Mouse (Mus musculus): ENCODE data around the gene Ndufb10. TPM values are rescaled to one million over a fixed set of nuclear protein-coding genes. Genes with fewer than 3 reads are reported as not detected.

The Ndufb10 gene
- polyA plus RNA-seq, 1 experiment from 2014 or later, result 174 TPM

DNA sequence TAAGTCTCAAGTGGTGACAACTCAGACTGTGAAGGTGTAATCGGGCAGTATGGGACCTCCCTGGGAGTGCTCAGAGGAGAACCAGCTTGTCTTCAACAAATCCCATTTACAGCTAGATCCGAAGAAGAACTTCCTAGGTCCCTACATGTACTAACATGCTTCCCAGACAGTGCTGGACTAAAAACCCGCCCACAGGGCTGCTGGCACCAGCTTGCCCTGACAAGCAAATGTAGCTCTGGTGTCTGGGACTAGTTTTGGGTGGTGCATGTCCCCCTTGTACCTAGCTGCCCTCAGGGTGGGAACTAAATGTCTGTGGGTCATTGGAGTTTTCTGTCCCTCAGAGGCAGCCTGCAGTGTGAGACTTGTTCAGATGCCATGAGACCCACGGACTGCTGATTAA is 27.2 kb upstream of the Ndufb10 start:
- no peaks in the 10 kb centered on the region for H3K36me3 ChIP-seq (ENCODE audit: control insufficient read depth, insufficient read depth)
- no peaks in the 10 kb centered on the region for H3K9me3 ChIP-seq (replicated peaks; ENCODE audit: control insufficient read depth, low read length)
- no peak overlapping the region for H3K27ac ChIP-seq (ENCODE audit: low read length)
- 17% methylated on average over 4 of the region's 4 CpGs for WGBS (ENCODE audit: insufficient replicate concordance)
- peaks cover 11% of the 10 kb centered on the region for H3K4me1 ChIP-seq (ENCODE audit: control insufficient read depth, low read depth, low read length)
- H3K27me3 ChIP-seq (ENCODE audit: control insufficient read depth, insufficient read depth, low read depth, low read length), result peaks cover 63% of the 10 kb centered on the region
- H3K4me3 ChIP-seq (ENCODE audit: low read depth, low read length), result no peak overlapping the region
- no peak overlapping the region for H3K9ac ChIP-seq (ENCODE audit: low read depth, low read length)
- ATAC-seq (ENCODE audit: low read depth), result no peak
- H3K4me2 ChIP-seq (ENCODE audit: low read depth, low read length), result no peak overlapping the region

DNA sequence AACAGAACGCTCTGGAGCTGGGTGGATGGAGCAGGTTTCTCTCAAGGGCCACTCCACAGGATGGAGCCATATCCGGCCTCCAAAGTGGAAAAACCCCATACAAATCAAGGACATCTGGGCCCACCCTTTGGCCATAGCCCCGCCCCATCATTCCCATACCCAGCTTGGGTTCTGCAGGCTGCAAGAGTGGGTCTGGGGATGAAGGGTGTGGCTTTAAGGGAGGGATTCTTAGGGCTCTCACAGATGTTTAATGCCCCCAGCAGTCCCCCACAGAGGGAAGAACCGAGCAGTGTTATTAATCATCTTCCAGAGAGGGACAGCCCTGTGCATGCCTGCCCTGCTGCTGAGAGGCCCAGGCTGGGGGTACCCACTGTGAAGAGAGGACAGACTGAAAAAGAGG is 22.7 kb upstream of the Ndufb10 start:
- H3K4me3 ChIP-seq (ENCODE audit: low read depth, low read length), result no peak overlapping the region
- no peak for ATAC-seq (ENCODE audit: low read depth)

DNA sequence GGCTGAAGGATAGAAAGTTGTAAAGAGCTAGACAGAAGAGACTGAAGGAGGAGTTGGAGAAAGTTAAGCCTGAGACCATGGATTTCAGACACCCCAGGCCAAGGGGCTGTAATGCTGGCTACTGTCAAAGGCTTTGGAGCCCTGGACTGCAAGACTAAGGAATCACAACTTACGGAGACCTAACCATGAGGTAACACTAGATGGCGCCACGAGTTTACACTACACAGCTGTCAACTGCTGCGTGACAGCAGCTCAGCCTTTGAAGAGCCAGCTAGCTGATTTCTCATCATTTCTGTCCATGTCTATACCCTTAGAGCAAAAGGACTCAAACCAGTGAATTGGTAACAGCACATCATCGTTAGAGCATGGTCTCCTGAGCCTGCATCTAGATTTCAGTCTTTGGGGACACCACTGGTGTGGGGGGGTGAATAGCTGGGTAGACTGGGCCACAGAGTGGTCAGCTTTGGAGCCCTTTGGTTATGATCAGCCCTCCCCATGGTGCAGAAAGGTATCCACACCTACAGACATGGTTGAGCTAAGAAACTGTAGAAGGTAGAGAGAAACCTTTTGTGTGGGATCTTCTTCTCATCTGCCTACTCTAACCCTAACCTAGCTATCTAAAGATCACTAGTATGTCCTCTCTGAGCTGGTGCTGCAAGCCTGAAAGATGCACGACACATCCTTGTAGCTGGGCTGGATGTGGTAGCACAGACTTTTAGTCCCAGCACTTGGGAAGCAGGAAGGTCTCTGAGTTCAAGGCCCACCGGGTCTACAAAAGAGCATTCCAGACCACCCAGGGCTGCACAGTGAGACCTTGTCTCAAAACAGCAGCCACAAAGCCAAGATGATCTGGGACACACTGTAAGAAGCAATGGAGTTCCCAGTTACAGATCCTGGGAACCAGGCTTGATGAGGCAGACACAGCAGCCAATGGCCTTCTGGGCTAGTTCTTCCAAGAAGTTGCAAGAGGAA is 21.5 kb upstream of the Ndufb10 start:
- Histone ChIP-seq H3K27me3 (ENCODE audit: control insufficient read depth, insufficient read depth, low read depth, low read length) (peaks cover 15% of the 10 kb centered on the region), H3K36me3 (ENCODE audit: control insufficient read depth, insufficient read depth) (no peaks in the 10 kb centered on the region), H3K9me3 (replicated peaks; ENCODE audit: control insufficient read depth, low read length) (no peaks in the 10 kb centered on the region), H3K27ac (ENCODE audit: low read length) (no peak overlapping the region), H3K4me3 (ENCODE audit: low read depth, low read length) (no peak overlapping the region), H3K9ac (ENCODE audit: low read depth, low read length) (no peak overlapping the region), H3K4me2 (ENCODE audit: low read depth, low read length) (no peak overlapping the region), H3K4me1 (ENCODE audit: control insufficient read depth, low read depth, low read length) (no peaks in the 10 kb centered on the region; the same call in 1 of the 2 replicates)
- WGBS (ENCODE audit: insufficient replicate concordance), result 16% methylated on average over 7 of the region's 7 CpGs
- peak; percentile 48 for ATAC-seq (ENCODE audit: low read depth)

More for the DNA sequence above, 22.7 kb upstream of the Ndufb10 start:
- peaks cover 25% of the 10 kb centered on the region for H3K27me3 ChIP-seq (ENCODE audit: control insufficient read depth, insufficient read depth, low read depth, low read length)
- H3K4me2 ChIP-seq (ENCODE audit: low read depth, low read length), result no peak overlapping the region
- no peaks in the 10 kb centered on the region for H3K36me3 ChIP-seq (ENCODE audit: control insufficient read depth, insufficient read depth)
- H3K4me1 ChIP-seq (ENCODE audit: control insufficient read depth, low read depth, low read length), result no peaks in the 10 kb centered on the region; the same call in 1 of the 2 replicates
- no peak overlapping the region for H3K27ac ChIP-seq (ENCODE audit: low read length)
- WGBS (ENCODE audit: insufficient replicate concordance), result 37% methylated on average over 4 of the region's 4 CpGs
- no peak overlapping the region for H3K9ac ChIP-seq (ENCODE audit: low read depth, low read length)
- H3K9me3 ChIP-seq (replicated peaks; ENCODE audit: control insufficient read depth, low read length), result no peaks in the 10 kb centered on the region

DNA sequence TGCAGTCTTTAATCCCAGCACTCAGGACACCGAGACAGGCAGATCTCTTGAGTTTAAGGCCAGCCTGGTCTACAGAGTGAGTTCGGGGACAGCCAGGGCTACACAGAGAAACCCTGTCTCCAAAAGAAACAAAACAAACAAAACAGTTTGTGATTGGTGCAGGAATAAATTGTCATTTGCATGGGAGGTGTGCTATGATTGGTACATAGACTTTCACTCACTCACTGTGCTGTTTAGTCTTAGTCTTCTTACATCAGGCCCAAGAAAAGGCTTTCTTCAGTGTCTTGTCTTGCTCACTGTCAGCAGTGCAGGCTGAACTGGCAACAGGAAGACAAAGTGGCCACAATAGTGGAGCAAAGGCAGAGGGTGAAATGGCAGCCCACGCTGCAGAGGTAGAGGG is 20.1 kb upstream of the Ndufb10 start:
- peaks cover 5% of the 10 kb centered on the region for H3K27me3 ChIP-seq (ENCODE audit: control insufficient read depth, insufficient read depth, low read depth, low read length)
- peaks cover 4% of the 10 kb centered on the region for H3K4me1 ChIP-seq (ENCODE audit: control insufficient read depth, low read depth, low read length)
- H3K4me2 ChIP-seq (ENCODE audit: low read depth, low read length), result no peak overlapping the region
- peaks cover 3% of the 10 kb centered on the region for H3K36me3 ChIP-seq (ENCODE audit: control insufficient read depth, insufficient read depth)
- H3K27ac ChIP-seq (ENCODE audit: low read length), result no peak overlapping the region
- no peak overlapping the region for H3K9ac ChIP-seq (ENCODE audit: low read depth, low read length)
- no peak overlapping the region for H3K4me3 ChIP-seq (ENCODE audit: low read depth, low read length)
- no peaks in the 10 kb centered on the region for H3K9me3 ChIP-seq (replicated peaks; ENCODE audit: control insufficient read depth, low read length)
- WGBS (ENCODE audit: insufficient replicate concordance), result 61% methylated on average over 3 of the region's 3 CpGs
- ATAC-seq (ENCODE audit: low read depth), result no peak

DNA sequence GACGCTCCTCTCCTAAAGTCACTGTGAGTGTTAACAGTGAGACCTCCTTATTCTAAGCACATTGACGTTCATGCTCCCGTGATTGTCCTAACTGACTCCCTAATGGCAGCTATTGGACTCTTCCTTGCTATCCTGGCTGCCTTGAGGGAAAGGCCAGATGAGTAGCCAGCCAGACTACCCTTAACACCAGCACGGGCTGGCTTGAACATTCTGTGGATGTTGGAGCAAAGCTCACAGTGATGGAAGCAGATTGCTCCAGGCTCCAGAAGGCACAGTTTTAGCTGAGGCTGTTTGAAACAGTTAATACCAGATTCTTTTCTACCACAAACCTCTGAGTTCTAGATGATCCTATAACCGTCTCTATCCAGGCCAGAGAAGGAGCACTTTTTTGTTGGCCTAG is 19.6 kb upstream of the Ndufb10 start:
- H3K4me1 ChIP-seq (ENCODE audit: control insufficient read depth, low read depth, low read length), result peaks cover 5% of the 10 kb centered on the region
- peaks cover 3% of the 10 kb centered on the region for H3K36me3 ChIP-seq (ENCODE audit: control insufficient read depth, insufficient read depth)
- WGBS (ENCODE audit: insufficient replicate concordance), result 58% methylated on average over 5 of the region's 5 CpGs
- no peaks in the 10 kb centered on the region for H3K9me3 ChIP-seq (replicated peaks; ENCODE audit: control insufficient read depth, low read length)
- H3K27ac ChIP-seq (ENCODE audit: low read length), result no peak overlapping the region
- peaks cover 5% of the 10 kb centered on the region for H3K27me3 ChIP-seq (ENCODE audit: control insufficient read depth, insufficient read depth, low read depth, low read length)
- ATAC-seq (ENCODE audit: low read depth), result no peak
- H3K4me3 ChIP-seq (ENCODE audit: low read depth, low read length), result no peak overlapping the region
- H3K9ac ChIP-seq (ENCODE audit: low read depth, low read length), result no peak overlapping the region
- no peak overlapping the region for H3K4me2 ChIP-seq (ENCODE audit: low read depth, low read length)

DNA sequence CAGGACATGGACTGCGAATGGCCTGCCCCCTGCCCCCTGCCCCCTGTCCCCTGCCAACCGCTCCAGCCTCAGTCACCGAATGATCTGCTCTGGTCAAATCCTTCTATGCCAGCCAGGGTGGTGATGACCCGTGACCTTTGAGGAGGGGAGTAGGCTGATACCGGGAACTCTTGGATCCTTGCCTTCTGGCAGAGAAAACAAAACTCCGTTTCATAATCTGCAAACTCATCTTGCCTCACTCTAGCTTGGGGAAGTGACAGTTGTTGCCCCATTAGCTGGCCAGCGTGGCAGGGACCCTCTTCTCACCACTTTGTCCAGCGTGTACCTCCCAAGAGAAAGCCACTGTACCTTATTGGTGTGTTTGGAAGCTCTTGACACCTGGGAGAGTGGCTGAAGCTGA is 18.0 kb upstream of the Ndufb10 start:
- WGBS (ENCODE audit: insufficient replicate concordance), result 50% methylated on average over 8 of the region's 8 CpGs
- peaks cover 5% of the 10 kb centered on the region for H3K27me3 ChIP-seq (ENCODE audit: control insufficient read depth, insufficient read depth, low read depth, low read length)
- H3K4me2 ChIP-seq (ENCODE audit: low read depth, low read length), result no peak overlapping the region
- peaks cover 14% of the 10 kb centered on the region for H3K4me1 ChIP-seq (ENCODE audit: control insufficient read depth, low read depth, low read length)
- H3K9me3 ChIP-seq (replicated peaks; ENCODE audit: control insufficient read depth, low read length), result no peaks in the 10 kb centered on the region
- H3K27ac ChIP-seq (ENCODE audit: low read length), result peak overlapping the region; percentile 54; the same call in 1 of the 2 replicates
- peaks cover 3% of the 10 kb centered on the region for H3K36me3 ChIP-seq (ENCODE audit: control insufficient read depth, insufficient read depth)
- no peak overlapping the region for H3K4me3 ChIP-seq (ENCODE audit: low read depth, low read length)
- ATAC-seq (ENCODE audit: low read depth), result peak; percentile 49
- H3K9ac ChIP-seq (ENCODE audit: low read depth, low read length), result no peak overlapping the region

DNA sequence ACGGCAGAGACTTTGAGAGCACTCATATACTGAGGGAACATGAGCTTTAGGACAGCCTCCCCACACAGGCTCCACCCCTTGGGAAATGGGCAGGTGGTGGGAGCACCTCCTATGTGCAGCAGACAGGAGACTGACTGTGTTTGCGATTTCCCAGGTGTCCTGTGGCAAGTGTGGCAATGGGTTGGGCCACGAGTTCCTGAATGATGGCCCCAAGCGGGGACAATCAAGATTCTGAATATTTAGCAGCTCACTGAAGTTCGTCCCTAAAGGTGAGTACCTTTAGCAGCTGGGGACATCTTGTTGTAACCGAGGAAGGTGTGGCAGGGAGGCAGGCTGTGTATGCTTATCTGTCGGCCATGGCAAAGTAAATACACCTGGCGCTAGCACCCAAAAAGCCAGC is 15.6 kb upstream of the Ndufb10 start:
- Histone ChIP-seq H3K4me2 (ENCODE audit: low read depth, low read length) (no peak overlapping the region), H3K27me3 (ENCODE audit: control insufficient read depth, insufficient read depth, low read depth, low read length) (no peaks in the 10 kb centered on the region), H3K36me3 (ENCODE audit: control insufficient read depth, insufficient read depth) (peaks cover 3% of the 10 kb centered on the region), H3K27ac (ENCODE audit: low read length) (no peak overlapping the region), H3K4me3 (ENCODE audit: low read depth, low read length) (no peak overlapping the region), H3K4me1 (ENCODE audit: control insufficient read depth, low read depth, low read length) (peaks cover 29% of the 10 kb centered on the region), H3K9me3 (replicated peaks; ENCODE audit: control insufficient read depth, low read length) (no peaks in the 10 kb centered on the region), H3K9ac (ENCODE audit: low read depth, low read length) (no peak overlapping the region)
- WGBS (ENCODE audit: insufficient replicate concordance), result 64% methylated on average over 8 of the region's 8 CpGs
- ATAC-seq (ENCODE audit: low read depth), result no peak

DNA sequence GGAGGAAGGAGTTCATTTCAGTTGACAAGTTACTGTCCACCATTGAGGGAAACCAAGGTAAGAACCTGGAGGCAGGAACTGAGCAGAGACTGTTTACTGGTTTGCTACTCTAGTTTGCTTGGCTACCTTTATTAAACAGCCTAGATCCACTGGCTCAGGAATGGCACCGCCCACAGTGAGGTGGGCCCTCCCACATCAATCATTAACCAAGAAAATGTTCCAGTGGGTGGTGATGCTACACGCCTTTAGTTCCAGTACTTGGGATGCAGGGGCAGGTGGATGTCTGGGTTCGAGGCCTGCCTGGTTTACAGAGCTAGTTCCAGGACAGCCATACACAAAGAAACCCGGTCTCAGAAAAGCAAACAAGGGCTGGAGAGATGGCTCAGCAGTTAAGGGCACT is 14.0 kb upstream of the Ndufb10 start:
- peak overlapping the region; percentile 29; the same call in 1 of the 2 replicates for H3K27ac ChIP-seq (ENCODE audit: low read length)
- peak overlapping the region; percentile 76 for H3K4me3 ChIP-seq (ENCODE audit: low read depth, low read length)
- H3K4me2 ChIP-seq (ENCODE audit: low read depth, low read length), result peak overlapping the region; percentile 95
- no peak for ATAC-seq (ENCODE audit: low read depth)
- peaks cover 3% of the 10 kb centered on the region for H3K36me3 ChIP-seq (ENCODE audit: control insufficient read depth, insufficient read depth)
- H3K27me3 ChIP-seq (ENCODE audit: control insufficient read depth, insufficient read depth, low read depth, low read length), result no peaks in the 10 kb centered on the region
- peaks cover 29% of the 10 kb centered on the region for H3K4me1 ChIP-seq (ENCODE audit: control insufficient read depth, low read depth, low read length)
- WGBS (ENCODE audit: insufficient replicate concordance), result 66% methylated on average over 4 of the region's 4 CpGs
- H3K9me3 ChIP-seq (replicated peaks; ENCODE audit: control insufficient read depth, low read length), result no peaks in the 10 kb centered on the region
- H3K9ac ChIP-seq (ENCODE audit: low read depth, low read length), result no peak overlapping the region

DNA sequence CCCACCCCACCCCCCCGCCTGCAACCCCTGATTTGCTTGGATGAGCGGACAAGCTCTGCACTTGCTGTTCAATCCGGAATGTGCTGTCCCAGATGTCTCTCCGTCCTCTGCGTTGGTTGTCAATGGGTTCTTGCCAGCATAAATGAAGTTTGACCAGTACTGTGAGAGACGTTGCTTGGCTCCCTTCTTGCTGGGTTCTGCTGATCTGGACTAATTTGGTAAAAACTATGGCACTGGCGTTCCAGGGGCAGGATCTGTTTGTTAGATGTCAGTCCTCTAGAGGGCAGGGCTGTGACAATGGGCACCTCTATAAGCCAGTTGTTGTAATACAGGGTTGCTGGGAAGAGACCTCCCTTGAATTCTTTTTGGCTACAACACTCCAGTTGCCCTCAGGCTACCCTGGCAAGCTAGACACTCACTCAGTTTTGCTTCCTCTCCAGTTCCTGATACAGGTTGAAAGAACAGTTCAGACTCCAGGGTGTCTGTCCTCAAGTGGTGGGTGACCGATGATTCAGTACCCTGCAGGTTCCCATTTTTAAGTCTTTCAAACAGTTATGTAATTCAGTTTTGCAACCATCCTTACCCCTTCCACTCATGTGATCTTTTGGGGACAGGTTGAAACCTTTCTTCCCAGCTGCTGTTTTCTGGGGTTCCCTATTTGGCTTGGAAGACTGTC is 13.0 kb upstream of the Ndufb10 start:
- Histone ChIP-seq H3K36me3 (ENCODE audit: control insufficient read depth, insufficient read depth) (peaks cover 3% of the 10 kb centered on the region), H3K9me3 (replicated peaks; ENCODE audit: control insufficient read depth, low read length) (no peaks in the 10 kb centered on the region), H3K9ac (ENCODE audit: low read depth, low read length) (peak overlapping the region; percentile 78), H3K4me2 (ENCODE audit: low read depth, low read length) (peak overlapping the region; percentile 95), H3K4me1 (ENCODE audit: control insufficient read depth, low read depth, low read length) (peaks cover 29% of the 10 kb centered on the region), H3K27me3 (ENCODE audit: control insufficient read depth, insufficient read depth, low read depth, low read length) (no peaks in the 10 kb centered on the region), H3K4me3 (ENCODE audit: low read depth, low read length) (peak overlapping the region; percentile 76), H3K27ac (ENCODE audit: low read length) (peak overlapping the region; percentile 81)
- no peak for ATAC-seq (ENCODE audit: low read depth)
- WGBS (ENCODE audit: insufficient replicate concordance), result 20% methylated on average over 8 of the region's 8 CpGs

Measured in liver, embryonic 16.5 days (tissue).